Mouse (Mus musculus) v-Abl transformed pro-B cells (cell line): ENCODE data around the gene Pnkp.

Experiments used
- in situ Hi-C, 2 experiments: fragments of 400-800 bp; cut with MboI; formaldehyde crosslinking; loops; one replicate each; pipeline ENCODE4 v1.15.1; 2025; ENCODE audit not compliant: unreplicated experiment in 2 of 2

Pnkp gene

DNA sequence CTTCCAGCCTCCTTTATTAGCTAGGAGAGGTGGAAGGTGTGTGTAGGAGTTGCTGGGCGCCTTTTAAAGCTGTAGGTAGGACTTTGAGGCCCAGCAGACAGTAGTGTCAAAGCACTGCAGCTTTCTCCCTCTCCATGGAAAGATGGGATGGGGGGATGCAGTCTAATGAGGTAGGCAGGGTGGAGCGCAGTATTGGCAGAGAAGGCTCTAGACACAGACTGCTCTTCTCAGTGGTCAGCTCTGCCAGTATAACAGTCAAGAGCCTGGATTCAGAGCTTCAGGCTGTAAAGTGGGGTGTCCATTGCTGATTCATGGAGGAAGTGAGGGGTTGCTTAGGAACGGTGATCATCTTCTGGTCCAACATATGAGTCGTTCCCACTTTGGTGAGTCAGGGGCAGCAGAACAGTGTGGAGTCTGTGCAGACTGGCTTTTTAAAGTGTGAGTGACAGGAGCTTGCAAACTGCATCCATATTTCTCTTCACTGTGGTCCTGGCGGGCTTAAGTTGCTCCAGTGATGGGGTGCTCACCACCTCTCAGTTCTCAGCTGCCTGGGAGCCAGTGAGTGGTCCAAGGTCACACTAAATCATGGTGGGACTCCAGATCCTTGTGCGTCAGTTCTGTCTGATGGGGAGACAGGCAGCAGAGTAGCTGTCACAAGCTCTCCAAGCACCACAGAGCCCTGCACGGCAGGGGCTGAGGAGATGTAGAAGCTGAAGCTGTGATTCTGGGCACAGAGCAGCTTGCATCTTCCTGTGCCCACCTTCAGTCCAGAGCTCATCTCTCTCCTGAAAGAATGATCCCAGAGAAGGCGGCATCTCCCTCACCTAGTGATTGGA is 5.9 kb upstream of the Pnkp start:
- in situ Hi-C loops: loop anchor here (5.0 to 25.0 kb wide), 3 partner anchors 46 to 314 kb away; partner anchors contain the start of genes Fuz (in 2 of the 2), Pold1 (in 1 of the 2), Rpl13a (in 1 of the 2) and Spib (in 1 of the 2)

DNA sequence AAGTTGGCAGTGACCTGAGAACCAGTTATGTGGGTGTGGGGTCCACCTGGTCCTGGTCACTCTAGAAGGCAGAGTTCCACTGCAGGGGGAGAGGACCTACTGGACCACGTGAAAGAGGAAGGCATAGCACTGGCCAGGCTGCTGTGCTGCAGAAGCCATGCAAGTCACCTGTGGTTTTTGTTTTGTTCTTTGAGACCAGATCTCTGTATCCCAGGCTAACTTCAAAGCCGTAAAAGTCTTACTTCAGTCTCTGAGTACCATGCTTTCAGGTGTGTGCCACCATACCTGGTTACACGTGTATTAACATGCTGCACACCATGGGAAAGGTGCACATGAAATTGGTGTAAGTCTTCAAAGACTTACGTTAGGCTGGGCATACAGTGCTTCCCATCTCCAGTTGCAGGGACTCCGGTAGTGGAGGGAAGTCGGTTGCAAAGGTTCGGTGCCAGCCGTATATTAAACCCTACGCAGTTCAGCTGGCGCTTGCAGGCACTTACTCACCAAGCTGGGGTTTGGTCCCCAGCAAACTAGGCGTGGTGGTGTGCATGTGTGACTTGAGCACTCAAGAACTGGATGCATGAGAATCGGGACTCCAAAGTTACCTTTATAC is 5.2 kb upstream of the Pnkp start:
- in situ Hi-C loops: loop anchor here (5.0 to 25.0 kb wide), 3 partner anchors 46 to 314 kb away; partner anchors contain the start of genes Fuz (in 2 of the 2), Pold1 (in 1 of the 2), Rpl13a (in 1 of the 2) and Spib (in 1 of the 2)

DNA sequence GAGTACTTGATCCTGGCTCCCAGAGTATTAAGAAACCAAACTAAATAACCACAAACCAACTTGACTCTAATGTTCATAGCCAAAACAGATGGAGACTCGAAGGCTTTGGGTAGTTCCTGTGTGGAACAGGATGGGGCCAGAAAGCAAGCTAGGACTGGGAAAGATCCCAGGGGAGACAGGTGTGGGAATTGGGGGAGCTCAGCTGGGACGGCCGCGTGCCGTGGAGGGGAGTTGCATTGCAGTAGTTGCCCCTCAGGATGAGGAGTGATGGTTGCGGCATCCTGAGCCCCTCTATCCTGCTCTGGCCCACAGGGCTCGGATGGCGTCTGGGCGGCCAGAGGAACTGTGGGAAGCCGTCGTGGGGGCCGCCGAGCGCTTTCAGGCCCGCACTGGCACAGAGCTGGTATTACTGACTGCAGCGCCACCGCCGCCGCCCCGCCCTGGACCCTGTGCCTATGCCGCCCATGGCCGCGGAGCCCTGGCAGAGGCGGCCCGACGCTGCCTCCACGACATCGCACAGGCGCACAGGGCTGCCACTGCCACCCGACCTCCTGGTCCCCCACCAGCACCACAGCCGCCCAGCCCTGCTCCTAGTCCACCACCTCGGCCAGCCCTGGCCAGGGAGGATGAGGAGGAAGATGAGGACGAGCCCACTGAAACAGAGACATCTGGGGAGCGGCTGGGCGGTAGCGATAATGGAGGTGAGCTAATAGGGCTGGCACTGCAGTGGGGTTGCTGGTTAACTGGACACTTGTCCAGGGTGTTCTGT is 4.5 kb upstream of the Pnkp start:
- in situ Hi-C loops: loop anchor here (5.0 to 25.0 kb wide), 3 partner anchors 45 to 315 kb away; partner anchors contain the start of genes Fuz (in 2 of the 2), Pold1 (in 1 of the 2), Rpl13a (in 1 of the 2) and Spib (in 1 of the 2)

DNA sequence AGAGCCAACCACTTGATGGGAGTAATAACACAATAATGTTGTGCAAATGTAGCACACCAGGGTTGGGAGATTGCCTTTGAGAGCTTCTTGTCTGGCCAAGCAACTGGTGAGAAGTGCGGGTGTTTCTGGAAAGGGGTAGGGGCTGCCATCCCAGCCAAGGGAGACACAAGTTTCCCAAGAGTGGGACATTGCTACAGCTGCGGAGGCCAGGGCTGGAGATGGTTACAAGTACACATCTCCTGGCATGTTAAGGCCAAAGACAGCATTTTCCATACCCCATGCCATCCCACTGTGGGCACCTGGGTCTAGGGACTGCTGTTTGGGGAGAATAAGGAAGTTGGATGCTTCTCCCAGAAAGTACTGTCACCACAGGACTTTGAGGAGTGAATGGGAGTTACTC is 3.9 kb upstream of the Pnkp start:
- in situ Hi-C loops: loop anchor here (5.0 to 25.0 kb wide), 3 partner anchors 44 to 316 kb away; partner anchors contain the start of genes Fuz (in 2 of the 2), Pold1 (in 1 of the 2), Rpl13a (in 1 of the 2) and Spib (in 1 of the 2)

DNA sequence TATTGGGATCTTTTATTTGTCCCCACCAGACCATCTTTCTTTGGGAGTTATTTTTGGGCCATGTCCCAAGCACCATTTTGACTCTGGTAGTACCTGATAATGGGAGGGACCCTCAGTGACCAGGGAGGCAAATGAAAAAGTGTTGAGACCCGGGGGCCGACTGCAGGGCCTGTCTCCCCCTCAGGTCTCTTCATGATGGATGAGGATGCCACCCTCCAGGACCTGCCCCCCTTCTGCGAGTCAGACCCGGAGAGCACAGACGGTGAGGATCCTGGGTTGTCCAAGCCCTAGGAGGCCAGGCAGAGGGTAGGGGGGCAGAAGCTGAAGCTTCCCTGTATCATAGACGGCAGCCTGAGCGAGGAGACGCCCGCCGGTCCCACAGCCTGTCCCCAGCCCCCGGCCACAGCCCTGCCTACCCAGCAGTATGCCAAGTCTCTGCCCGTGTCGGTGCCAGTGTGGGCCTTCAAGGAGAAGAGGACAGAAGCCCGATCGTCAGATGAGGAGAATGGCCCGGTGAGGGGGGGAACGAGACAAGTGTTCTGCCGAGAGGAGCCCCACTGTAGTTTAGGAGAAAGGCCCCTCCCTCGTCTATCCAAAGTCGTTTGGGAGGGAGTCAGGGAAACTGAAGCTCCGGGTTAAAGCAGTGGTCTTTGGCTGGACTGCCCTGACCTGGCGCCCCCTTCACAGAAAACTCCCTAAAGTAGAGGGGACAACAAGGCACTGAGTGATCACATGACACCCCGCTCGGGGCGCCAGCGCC is 3.2 kb upstream of the Pnkp start:
- in situ Hi-C loops: loop anchor here (5.0 to 25.0 kb wide), 3 partner anchors 44 to 316 kb away; partner anchors contain the start of genes Fuz (in 2 of the 2), Pold1 (in 1 of the 2), Rpl13a (in 1 of the 2) and Spib (in 1 of the 2)

DNA sequence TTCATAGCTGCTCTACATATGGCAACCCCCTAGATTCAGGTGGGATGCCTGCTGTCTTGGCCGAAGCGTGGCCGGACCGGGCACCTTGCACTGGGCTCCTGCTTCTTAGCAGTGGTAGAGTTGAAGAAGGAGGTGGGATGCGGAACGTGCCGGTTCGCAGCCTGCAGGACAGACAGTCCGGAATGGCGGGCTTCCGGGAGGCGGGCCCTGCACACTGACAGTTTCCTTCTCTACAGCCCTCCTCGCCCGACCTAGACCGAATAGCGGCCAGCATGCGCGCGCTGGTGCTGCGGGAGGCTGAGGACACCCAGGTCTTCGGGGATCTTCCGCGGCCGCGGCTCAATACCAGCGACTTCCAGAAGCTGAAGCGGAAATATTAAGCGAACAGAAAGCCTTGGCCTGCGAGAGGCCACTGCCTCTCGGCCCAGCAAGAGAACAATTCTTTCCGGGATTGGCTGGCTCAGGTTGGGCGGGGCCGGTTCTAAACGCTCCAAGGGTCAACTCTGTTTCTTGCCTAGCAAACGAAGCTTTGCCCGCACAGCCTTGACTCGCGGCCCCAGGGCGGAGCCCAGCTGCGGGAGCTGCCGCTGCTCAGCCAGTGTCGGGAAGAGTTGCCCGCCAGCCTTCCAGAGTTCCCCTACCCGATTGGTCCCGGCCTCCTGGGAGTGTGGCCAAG is 2.4 kb upstream of the Pnkp start:
- in situ Hi-C loops: loop anchor here (5.0 to 25.0 kb wide), 3 partner anchors 43 to 317 kb away; partner anchors contain the start of genes Fuz (in 2 of the 2), Pold1 (in 1 of the 2), Rpl13a (in 1 of the 2) and Spib (in 1 of the 2)

DNA sequence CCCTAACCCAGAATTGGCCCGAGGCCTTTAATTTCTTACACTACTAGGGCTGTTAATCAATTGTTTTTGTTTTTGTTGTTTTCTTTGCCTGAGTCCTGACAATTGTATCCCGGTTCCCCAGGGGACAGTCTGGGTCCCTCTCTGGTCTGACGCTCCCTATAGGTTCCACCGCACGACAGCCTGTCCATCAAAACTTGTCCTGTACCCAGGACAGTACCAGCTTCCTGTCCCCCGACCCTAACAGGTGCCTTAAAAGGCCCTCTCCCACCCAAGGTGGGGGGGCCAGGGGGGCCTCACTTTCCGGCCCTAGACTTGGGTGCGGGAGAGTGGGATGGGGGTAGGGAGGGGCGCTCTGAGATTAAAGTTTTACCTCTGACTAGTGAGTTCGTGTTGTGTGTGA is 1.9 kb upstream of the Pnkp start:
- in situ Hi-C loops: loop anchor here in 1 of 2 experiments (25.0 kb wide), 1 partner anchor 318 kb away; the partner anchor contains the start of genes Pold1 and Spib

DNA sequence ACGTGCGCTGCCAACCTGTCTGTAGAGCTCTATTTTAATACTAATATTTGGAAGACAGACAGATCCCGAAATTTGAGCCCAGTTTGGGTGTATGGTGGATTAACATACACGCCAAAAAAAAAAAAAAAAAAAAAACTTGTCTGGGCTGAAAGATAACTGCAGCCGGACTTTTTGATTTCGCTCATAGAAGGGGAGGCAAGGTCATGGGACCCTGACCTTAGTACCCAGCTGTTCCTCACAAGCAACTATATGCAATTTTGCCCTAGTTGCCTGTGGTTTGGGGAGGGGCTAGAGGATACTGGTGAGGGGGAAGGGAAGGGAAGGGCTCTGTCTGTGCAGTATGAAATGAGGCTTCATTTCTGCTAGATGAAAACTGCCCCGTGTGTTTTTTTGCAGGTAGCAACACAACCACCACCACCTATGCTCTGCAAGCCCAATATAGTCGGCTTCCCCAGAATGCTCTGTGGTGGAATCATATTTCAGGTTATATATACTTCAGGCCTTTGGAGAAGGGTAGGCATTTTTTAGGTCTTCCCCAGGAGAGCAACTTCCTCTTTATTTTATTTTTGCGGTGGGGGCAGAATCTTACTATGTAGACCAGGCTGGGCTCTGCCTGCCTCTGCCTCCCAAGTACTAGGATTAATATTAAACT is 548 bp upstream of the Pnkp start:
- in situ Hi-C loops: loop anchor here in 1 of 2 experiments (25.0 kb wide), 1 partner anchor 319 kb away; the partner anchor contains the start of genes Pold1 and Spib

DNA sequence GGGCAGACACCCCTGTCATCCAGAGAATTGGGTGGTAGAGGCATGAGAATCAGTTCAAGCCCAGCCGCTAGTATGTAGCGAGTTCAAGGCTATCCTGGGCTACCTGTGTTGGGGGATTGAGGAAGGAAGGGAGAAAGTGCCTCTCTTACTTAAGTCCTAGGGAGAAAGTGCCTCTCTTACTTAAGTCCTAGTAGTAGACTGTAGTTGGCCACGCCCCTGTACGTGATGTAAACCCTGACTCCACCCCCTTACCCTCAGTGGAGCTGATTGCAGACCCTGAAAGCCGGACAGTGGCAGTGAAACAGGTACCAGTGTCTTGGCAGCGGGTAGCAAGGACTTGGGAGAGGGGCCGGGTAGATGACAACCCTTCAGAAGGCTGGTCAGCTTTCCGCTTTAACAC is 966 bp downstream of the Pnkp start:
- in situ Hi-C loops: loop anchor here in 1 of 2 experiments (25.0 kb wide), 1 partner anchor 321 kb away; the partner anchor contains the start of genes Pold1 and Spib

DNA sequence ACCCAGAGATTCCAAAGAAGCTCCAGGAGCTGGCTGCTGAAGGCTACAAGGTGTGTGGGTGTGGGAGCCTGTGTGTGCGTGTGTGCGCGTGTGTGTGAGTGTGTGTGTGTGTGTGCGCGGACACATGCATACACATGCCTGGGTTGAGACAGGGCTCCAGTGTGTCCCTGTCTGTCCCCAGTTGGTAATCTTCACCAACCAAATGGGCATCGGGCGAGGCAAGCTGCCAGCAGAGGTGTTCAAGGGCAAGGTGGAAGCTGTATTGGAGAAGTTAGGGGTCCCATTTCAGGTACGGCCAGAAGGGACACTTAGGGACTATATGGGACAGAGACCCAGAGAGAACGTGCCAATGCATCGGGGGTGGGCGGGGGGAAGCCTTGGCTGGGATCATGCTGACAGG is 3.0 kb downstream of the Pnkp start:
- in situ Hi-C loops: loop anchor here in 1 of 2 experiments (25.0 kb wide), 1 partner anchor 323 kb away; the partner anchor contains the start of genes Pold1 and Spib

DNA sequence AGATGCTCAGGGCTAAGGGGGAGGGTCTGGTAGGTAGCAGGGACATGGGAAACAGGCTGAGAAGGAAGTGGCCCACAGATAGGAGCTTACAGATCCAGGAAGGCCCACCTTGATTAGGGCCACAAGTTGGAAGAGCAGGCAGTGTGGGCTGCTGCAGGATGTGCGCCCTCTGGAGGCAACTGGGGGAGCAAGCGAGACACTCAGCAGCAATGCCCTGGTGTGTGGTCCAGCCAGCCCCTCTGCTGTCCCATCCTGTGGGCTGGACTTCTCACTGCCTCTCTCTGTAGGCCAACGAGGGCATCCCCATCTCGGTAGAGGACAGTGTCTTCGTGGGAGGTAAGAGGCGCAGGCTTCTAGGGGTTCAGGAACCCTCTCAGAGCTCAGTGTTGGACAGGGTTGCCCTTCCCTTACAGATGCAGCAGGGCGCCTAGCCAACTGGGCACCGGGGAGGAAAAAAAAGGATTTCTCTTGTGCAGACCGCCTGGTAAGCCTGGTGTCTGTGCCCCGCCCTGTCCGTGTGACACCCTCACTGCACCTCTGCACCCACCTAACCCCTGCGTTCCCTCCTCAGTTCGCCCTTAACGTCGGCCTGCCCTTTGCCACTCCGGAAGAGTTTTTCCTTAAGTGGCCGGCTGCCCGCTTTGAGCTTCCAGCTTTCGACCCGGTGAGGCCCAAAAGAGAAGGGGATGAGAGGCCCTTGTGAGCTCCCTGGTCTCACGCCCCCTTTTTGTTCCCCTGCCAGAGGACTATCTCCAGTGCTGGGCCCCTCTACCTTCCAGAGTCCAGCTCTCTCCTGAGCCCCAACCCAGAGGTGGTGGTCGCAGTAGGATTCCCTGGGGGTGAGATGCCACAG is 3.9 kb downstream of the Pnkp start:
- in situ Hi-C loops: loop anchor here in 1 of 2 experiments (25.0 kb wide), 1 partner anchor 324 kb away; the partner anchor contains the start of genes Pold1 and Spib

DNA sequence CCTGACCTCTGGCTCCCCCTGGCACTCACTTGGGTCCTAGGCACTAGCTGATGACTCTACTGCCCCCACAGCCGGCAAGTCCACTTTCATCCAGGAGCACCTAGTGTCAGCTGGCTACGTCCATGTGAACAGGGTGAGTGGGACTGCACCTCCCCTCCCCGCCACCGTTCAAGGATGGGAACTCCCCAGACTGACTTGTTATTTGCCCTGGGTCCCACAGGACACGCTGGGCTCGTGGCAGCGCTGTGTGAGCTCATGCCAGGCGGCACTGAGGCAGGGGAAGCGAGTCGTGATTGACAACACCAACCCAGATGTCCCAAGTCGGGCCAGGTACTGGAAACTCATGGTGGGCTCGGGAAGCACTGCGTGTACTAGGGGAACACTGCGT is 4.5 kb downstream of the Pnkp start:
- in situ Hi-C loops: loop anchor here in 1 of 2 experiments (25.0 kb wide), 1 partner anchor 324 kb away; the partner anchor contains the start of genes Pold1 and Spib

DNA sequence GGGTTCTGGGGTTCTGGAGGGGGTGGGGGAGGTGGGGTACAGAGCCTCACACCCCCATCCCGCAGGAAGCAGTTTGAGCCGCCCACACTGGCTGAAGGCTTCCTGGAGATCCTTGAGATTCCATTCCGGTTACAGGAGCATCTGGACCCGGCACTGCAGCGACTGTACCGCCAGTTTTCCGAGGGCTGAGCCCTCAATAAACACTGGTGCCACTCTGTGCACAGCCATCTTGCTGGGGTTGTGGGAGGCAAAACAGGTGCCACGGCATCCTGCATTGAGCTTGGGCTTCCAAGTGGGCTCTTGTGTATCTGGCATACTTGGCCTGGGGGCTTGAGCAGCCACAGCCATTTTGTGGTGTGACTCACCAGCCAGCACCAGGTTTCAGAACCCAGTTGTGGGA is 5.5 kb downstream of the Pnkp start:
- in situ Hi-C loops: loop anchor here in 1 of 2 experiments (25.0 kb wide), 1 partner anchor 325 kb away; the partner anchor contains the start of genes Pold1 and Spib

DNA sequence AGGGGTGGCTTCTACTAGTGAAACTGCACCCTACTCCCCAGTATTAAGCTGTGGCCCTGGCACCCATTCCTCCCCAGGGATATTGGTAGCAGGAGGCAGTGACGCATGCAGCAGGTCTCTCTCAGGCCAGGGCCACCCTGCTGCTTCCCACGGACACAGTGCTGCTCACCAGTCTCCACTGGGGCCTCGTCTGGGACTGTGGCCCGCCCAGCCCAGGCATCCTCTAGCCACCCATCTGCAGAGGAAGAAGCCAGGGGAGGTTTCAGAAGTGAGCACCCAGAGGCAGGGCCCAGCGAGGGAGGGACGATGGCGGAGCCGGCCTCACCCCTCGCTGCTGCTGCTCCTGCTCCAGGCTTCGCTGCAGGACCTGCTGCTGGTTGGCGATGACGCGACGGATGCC is 6.3 kb downstream of the Pnkp start:
- in situ Hi-C loops: loop anchor here in 1 of 2 experiments (25.0 kb wide), 1 partner anchor 326 kb away; the partner anchor contains the start of genes Pold1 and Spib

DNA sequence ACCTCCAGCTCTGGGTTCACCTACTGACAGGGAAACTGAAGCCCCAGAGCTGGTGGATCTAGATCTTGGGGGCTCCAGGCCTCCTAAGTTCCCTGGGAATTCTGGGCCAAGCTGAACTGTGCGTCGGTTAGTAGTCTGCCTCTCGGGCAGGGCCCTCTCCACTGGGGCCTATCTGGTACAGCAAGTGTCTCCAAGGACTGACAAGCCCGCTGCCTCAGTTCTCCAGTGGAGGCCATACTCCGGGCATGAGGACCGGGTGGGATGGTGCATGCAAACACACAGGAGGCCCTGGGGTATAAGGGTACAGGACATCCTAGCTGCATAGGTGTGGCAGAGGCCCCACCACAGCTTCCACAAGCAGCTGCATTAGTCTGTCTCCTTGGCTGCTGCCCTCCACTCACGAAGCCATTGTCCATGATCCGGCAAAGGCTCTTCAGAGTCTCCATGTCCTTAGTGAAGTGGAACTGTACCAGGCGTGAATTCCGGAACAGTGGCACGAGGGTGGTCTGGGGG is 7.1 kb downstream of the Pnkp start:
- in situ Hi-C loops: loop anchor here in 1 of 2 experiments (25.0 kb wide), 1 partner anchor 327 kb away; the partner anchor contains the start of genes Pold1 and Spib
